Mouse (Mus musculus) heart, postnatal 0 days (tissue): Measurements from ENCODE around the gene Alb. TPM values are rescaled to one million over a fixed set of nuclear protein-coding genes. Genes with fewer than 3 reads are reported as not detected.

ENCODE experiments used
- ATAC-seq: fragments of 200-750 bp; cut with Nextera tagmentation; 2 replicates; pipeline ENCODE4 v1.8.0; 2017; ENCODE audit warnings: low read depth, moderate number of reproducible peaks, moderate library complexity; ENCODE audit not compliant: insufficient read depth
- DNase-seq: peaks from one replicate; pipeline ENCODE4 v3.0.0-alpha.2; 2016; ENCODE audit warnings: low spot score
- H3K27ac ChIP-seq: fragments of 300-500 bp; sonication (generic); 2 replicates; pipeline ENCODE4 v1.5.1; 2014; ENCODE audit warnings: low read depth, mild to moderate bottlenecking
- H3K27me3 ChIP-seq: fragments of 300-500 bp; sonication (generic); 2 replicates; pipeline ENCODE4 v1.6.1; 2014; ENCODE audit warnings: low read length, mixed read lengths; ENCODE audit not compliant: control insufficient read depth, insufficient read depth
- H3K36me3 ChIP-seq: fragments of 300-500 bp; sonication (generic); replicated peaks from 2 replicates; pipeline ENCODE4 v1.6.1; 2014; ENCODE audit warnings: low read length, mixed read lengths; ENCODE audit not compliant: control insufficient read depth, insufficient read depth
- H3K4me1 ChIP-seq: fragments of 300-500 bp; sonication (generic); 2 replicates; pipeline ENCODE4 v1.6.1; 2014; ENCODE audit warnings: antibody characterized with exemption; ENCODE audit not compliant: control insufficient read depth, insufficient read depth
- H3K4me2 ChIP-seq: fragments of 300-500 bp; sonication (generic); 2 replicates; pipeline ENCODE4 v1.6.1; 2014; ENCODE audit warnings: low read depth, mild to moderate bottlenecking, low read length, moderate library complexity
- H3K4me3 ChIP-seq: fragments of 300-500 bp; sonication (generic); 2 replicates; pipeline ENCODE4 v1.5.1; 2014; ENCODE audit warnings: low read depth, low read length
- H3K9ac ChIP-seq: fragments of 300-500 bp; sonication (generic); replicated peaks from 2 replicates; pipeline ENCODE4 v1.6.1; 2014; ENCODE audit warnings: low read depth, low read length, mixed read lengths
- H3K9me3 ChIP-seq: fragments of 300-500 bp; sonication (generic); replicated peaks from 2 replicates; pipeline ENCODE4 v1.6.1; 2016; ENCODE audit warnings: low read length; ENCODE audit not compliant: control insufficient read depth
- CTCF ChIP-seq: IDR thresholded peaks from 2 replicates; pipeline ENCODE4 v1.5.1; 2016; ENCODE audit warnings: antibody characterized with exemption, control low read depth, low read depth
- EP300 ChIP-seq: IDR thresholded peaks from 2 replicates; pipeline ENCODE4 v1.6.1; 2016; ENCODE audit warnings: antibody characterized with exemption, low read depth
- WGBS: fragments of 180-500 bp; shearing (Covaris S2); extraction: QIAGEN DNeasy Blood & Tissue Kit; methylation state at CpG from one replicate; pipeline ENCODE4 v1.1.7; 2014; 5-methylcytosine and 5-hydroxymethylcytosine counted together
- polyA plus RNA-seq: library from polyadenylated mRNA; unstranded; fragments of >200 nt; fragmentation: Nextera tagmentation; extraction: Ambion mirVana; gene quantifications from 2 replicates; pipeline ENCODE4 v1.2.1, GENCODE M21; 2015
- total RNA-seq: library from RNA; depleted of rRNA; stranded (reverse); fragments of >200 nt; gene quantifications from 2 replicates; pipeline ENCODE4 v1.2.3, GENCODE M21; 2014; ENCODE audit warnings: low replicate concordance

Gene Alb
- total and polyA plus RNA-seq, 2 experiments from 2014 or later, result 1.2 to 31.3 TPM

DNA sequence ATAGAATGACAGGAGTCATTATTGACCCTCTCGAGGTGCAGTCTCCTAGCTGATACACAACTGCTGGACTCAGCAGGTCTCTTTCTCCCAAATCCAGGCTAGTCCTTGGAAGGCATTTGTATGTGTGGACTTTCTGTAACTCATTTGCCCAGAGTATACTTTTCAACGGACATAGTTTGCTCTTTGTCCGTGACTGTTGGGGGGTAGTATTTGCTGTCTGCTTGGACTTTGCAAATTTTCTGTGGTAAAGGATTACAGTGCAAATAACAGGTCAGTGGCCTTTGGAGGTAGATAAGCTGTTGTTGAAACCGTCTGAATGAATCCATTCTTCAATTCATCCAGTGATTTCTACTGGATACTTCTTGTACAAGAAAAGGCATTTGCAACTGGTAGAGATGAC, 21.5 kb upstream of the Alb start:
- Histone ChIP-seq H3K27me3 (no peaks in the 10 kb centered on the region), H3K4me3 (no peak overlapping the region), H3K36me3 (no peaks in the 10 kb centered on the region), H3K9me3 (no peaks in the 10 kb centered on the region), H3K4me2 (no peak overlapping the region), H3K27ac (no peak overlapping the region), H3K4me1 (no peaks in the 10 kb centered on the region), H3K9ac (no peak overlapping the region)
- DNase-seq (no peak), ATAC-seq (no peak)
- TF ChIP-seq CTCF, result no peak
- no peak for TF ChIP-seq EP300
- 71% methylated on average over 4 of the region's 4 CpGs for WGBS

DNA sequence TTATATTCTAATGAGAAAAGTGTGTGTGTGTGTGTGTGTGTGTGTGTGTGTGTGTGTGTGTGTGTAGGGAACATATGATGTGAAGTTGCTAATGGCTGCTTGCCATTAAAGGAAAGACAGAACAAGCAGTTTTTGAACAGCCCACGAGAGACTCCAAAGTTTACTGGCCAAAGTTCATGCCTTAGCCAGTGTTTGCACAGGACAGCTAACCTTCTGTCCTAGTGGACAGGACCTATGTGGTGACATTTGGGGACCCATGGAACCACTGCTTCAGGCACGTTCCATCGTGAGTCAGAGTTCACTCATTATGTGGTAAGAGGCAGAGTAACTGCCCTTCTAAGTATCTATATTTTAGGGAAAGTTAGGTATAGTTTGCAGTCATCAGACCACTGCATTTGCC, 13.1 kb upstream of the Alb start:
- Histone ChIP-seq H3K36me3 (no peaks in the 10 kb centered on the region), H3K4me1 (no peaks in the 10 kb centered on the region), H3K4me2 (no peak overlapping the region), H3K27ac (no peak overlapping the region), H3K27me3 (no peaks in the 10 kb centered on the region), H3K9me3 (no peaks in the 10 kb centered on the region), H3K9ac (no peak overlapping the region), H3K4me3 (no peak overlapping the region)
- no peak for ATAC-seq
- WGBS, result 83% methylated on average over 3 of the region's 3 CpGs
- DNase-seq, result no peak
- TF ChIP-seq CTCF, result no peak
- TF ChIP-seq EP300, result no peak

DNA sequence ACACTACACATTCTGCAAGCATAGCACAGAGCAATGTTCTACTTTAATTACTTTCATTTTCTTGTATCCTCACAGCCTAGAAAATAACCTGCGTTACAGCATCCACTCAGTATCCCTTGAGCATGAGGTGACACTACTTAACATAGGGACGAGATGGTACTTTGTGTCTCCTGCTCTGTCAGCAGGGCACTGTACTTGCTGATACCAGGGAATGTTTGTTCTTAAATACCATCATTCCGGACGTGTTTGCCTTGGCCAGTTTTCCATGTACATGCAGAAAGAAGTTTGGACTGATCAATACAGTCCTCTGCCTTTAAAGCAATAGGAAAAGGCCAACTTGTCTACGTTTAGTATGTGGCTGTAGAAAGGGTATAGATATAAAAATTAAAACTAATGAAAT, 10.7 kb upstream of the Alb start:
- no peak overlapping the region for H3K4me3 ChIP-seq
- WGBS, result 68% methylated on average over 5 of the region's 5 CpGs
- no peak for TF ChIP-seq EP300
- no peak for TF ChIP-seq CTCF
- ATAC-seq, result no peak
- no peak overlapping the region for H3K4me2 ChIP-seq
- no peak overlapping the region for H3K9ac ChIP-seq
- no peaks in the 10 kb centered on the region for H3K36me3 ChIP-seq
- H3K27ac ChIP-seq, result no peak overlapping the region
- H3K9me3 ChIP-seq, result no peaks in the 10 kb centered on the region
- no peak for DNase-seq
- no peaks in the 10 kb centered on the region for H3K27me3 ChIP-seq
- H3K4me1 ChIP-seq, result no peaks in the 10 kb centered on the region

DNA sequence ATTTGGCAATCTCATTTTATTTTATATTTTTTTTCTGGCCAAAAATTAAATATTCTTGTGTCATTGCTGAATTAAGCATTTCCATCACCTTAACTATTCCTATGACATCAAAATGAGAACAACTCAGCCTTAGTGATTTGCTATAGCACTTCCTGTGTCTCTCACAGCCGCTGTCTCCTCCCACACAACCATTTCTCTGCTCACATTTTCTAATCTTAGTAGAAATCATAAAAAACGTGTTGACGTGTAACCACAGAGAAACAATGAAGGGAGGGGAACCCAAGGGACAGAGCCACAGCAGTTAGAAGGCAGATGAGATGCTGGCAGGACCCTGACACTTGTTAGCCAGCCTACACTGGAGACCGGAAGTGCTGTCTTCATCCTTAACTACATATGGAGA, 8.0 kb upstream of the Alb start:
- Histone ChIP-seq H3K27ac (no peak overlapping the region), H3K36me3 (no peaks in the 10 kb centered on the region), H3K9ac (no peak overlapping the region), H3K4me1 (no peaks in the 10 kb centered on the region), H3K4me2 (no peak overlapping the region), H3K4me3 (no peak overlapping the region), H3K9me3 (no peaks in the 10 kb centered on the region), H3K27me3 (no peaks in the 10 kb centered on the region)
- DNase-seq (no peak), ATAC-seq (no peak)
- WGBS, result 48% methylated on average over 4 of the region's 4 CpGs
- TF ChIP-seq EP300, result no peak
- no peak for TF ChIP-seq CTCF

DNA sequence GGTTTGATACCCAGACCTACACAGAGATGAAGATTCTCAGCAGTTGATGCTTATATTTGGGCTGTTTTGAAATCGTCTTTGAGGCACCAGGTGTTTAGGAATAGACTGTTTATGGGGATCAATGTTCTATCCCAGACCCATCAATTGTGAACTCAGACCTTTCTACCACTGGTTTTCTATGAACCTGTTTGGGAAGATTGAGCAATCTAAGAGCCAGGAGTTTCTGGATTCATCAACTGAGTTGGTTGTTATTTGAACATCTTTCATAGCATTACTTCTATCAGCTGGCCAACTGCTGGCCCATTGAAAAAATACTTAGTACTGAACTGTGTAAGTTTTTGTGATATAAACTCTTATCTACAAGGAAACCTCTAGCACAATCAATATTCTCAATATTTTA, 3.5 kb upstream of the Alb start:
- no peak overlapping the region for H3K4me3 ChIP-seq
- no peaks in the 10 kb centered on the region for H3K36me3 ChIP-seq
- H3K9ac ChIP-seq, result no peak overlapping the region
- no peak overlapping the region for H3K4me2 ChIP-seq
- TF ChIP-seq CTCF (no peak), EP300 (no peak)
- 59% methylated on average over 1 of the region's 1 CpGs for WGBS
- no peaks in the 10 kb centered on the region for H3K4me1 ChIP-seq
- DNase-seq, result no peak
- H3K27me3 ChIP-seq, result no peaks in the 10 kb centered on the region
- no peak overlapping the region for H3K27ac ChIP-seq
- H3K9me3 ChIP-seq, result no peaks in the 10 kb centered on the region
- ATAC-seq, result no peak

DNA sequence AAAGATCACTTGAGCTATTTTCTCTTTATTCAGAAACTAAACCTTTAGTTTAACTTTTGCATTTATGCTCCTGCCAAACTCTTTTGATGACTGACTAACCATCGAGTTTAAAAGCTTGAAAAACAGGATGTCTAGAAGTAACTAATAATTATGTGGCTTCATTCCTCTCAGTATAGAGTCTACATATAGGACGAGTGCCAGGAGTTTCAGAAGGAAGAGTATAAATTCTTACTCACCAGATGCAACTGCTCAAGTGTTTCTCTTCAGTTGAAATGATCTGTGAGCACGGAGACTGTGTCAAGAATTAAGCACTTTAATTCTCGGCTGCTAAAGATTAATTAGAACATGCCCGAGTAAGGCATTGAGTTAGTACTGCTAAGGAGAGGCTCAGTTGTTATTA, 2.0 kb upstream of the Alb start:
- H3K9me3 ChIP-seq, result no peaks in the 10 kb centered on the region
- H3K4me2 ChIP-seq, result no peak overlapping the region
- no peak overlapping the region for H3K27ac ChIP-seq
- no peaks in the 10 kb centered on the region for H3K36me3 ChIP-seq
- DNase-seq, result no peak
- H3K4me3 ChIP-seq, result no peak overlapping the region
- no peak for ATAC-seq
- H3K4me1 ChIP-seq, result no peaks in the 10 kb centered on the region
- no peaks in the 10 kb centered on the region for H3K27me3 ChIP-seq
- WGBS, result 56% methylated on average over 5 of the region's 5 CpGs
- H3K9ac ChIP-seq, result no peak overlapping the region
- no peak for TF ChIP-seq EP300
- no peak for TF ChIP-seq CTCF
